Mouse (Mus musculus) forebrain, embryonic 13.5 days (tissue): ENCODE measurements around the gene Rack1. TPM values are rescaled to one million over a fixed set of nuclear protein-coding genes. Genes with fewer than 3 reads are reported as not detected.
"Not testable (repeated sequence)": the region's sequence is repeated elsewhere in the genome, so short reads cannot be mapped to it uniquely, and the experiment has no call there.

Source experiments
- ATAC-seq: fragments of 200-750 bp; cut with Nextera tagmentation; 2 replicates; pipeline ENCODE4 v1.8.0; 2017
- H3K27ac ChIP-seq: fragments of 300-500 bp; sonication (generic); 2 replicates; pipeline ENCODE4 v1.5.1; 2015; ENCODE audit warnings: inconsistent platforms, mild to moderate bottlenecking, moderate library complexity
- H3K27me3 ChIP-seq: fragments of 300-500 bp; sonication (generic); 2 replicates; pipeline ENCODE4 v1.6.1; 2015; ENCODE audit warnings: mild to moderate bottlenecking, inconsistent platforms
- H3K36me3 ChIP-seq: fragments of 300-500 bp; sonication (generic); 2 replicates; pipeline ENCODE4 v1.6.1; 2015; ENCODE audit warnings: mild to moderate bottlenecking, inconsistent platforms; ENCODE audit not compliant: poor library complexity, severe bottlenecking
- H3K4me1 ChIP-seq: fragments of 300-500 bp; sonication (generic); 2 replicates; pipeline ENCODE4 v1.6.1; 2015; ENCODE audit warnings: inconsistent platforms
- H3K4me2 ChIP-seq: fragments of 300-500 bp; sonication (generic); 2 replicates; pipeline ENCODE4 v1.6.1; 2015; ENCODE audit warnings: inconsistent platforms, mild to moderate bottlenecking, moderate library complexity
- H3K4me3 ChIP-seq: fragments of 300-500 bp; sonication (generic); 2 replicates; pipeline ENCODE4 v1.5.1; 2015; ENCODE audit warnings: mild to moderate bottlenecking, inconsistent platforms
- H3K9ac ChIP-seq: fragments of 300-500 bp; sonication (generic); 2 replicates; pipeline ENCODE4 v1.6.1; 2015; ENCODE audit warnings: mild to moderate bottlenecking, inconsistent platforms
- H3K9me3 ChIP-seq: fragments of 300-500 bp; sonication (generic); replicated peaks from 2 replicates; pipeline ENCODE4 v1.6.1; 2016; ENCODE audit warnings: inconsistent platforms
- WGBS: fragments of 180-500 bp; shearing (Covaris S2); methylation state at CpG from one replicate; pipeline ENCODE4 v1.1.7; 2015; 5-methylcytosine and 5-hydroxymethylcytosine counted together
- polyA plus RNA-seq: library from polyadenylated mRNA; unstranded; fragments of >200 nt; fragmentation: Nextera tagmentation; extraction: Ambion mirVana; gene quantifications from 2 replicates; pipeline ENCODE4 v1.2.1, GENCODE M21; 2015

Rack1 gene
- polyA plus RNA-seq, 1 experiment from 2014 or later = 585 TPM

- H3K4me2 ChIP-seq = no peak overlapping the region
- H3K27ac ChIP-seq = no peak overlapping the region
- 36% methylated on average over 7 of the region's 7 CpGs for WGBS
- no peaks in the 10 kb centered on the region for H3K36me3 ChIP-seq
- no peak overlapping the region for H3K4me3 ChIP-seq
- H3K9me3 ChIP-seq = 0 out of 2 replicates have a peak, but pooled peaks cover 5% of the 10 kb centered on the region
- H3K4me1 ChIP-seq = peaks cover 1% of the 10 kb centered on the region; the same call in 1 of the 2 replicates
- no peak overlapping the region for H3K9ac ChIP-seq
- no peaks in the 10 kb centered on the region for H3K27me3 ChIP-seq
- no peak for ATAC-seq
These were observed 20.7 kb upstream of the Rack1 start for GRCm38 (mm10) chr11:48779450-48779849.

- no peak overlapping the region for H3K27ac ChIP-seq
These were observed 17.9 kb upstream of the Rack1 start for GRCm38 (mm10) chr11:48782243-48782642.

DNA sequence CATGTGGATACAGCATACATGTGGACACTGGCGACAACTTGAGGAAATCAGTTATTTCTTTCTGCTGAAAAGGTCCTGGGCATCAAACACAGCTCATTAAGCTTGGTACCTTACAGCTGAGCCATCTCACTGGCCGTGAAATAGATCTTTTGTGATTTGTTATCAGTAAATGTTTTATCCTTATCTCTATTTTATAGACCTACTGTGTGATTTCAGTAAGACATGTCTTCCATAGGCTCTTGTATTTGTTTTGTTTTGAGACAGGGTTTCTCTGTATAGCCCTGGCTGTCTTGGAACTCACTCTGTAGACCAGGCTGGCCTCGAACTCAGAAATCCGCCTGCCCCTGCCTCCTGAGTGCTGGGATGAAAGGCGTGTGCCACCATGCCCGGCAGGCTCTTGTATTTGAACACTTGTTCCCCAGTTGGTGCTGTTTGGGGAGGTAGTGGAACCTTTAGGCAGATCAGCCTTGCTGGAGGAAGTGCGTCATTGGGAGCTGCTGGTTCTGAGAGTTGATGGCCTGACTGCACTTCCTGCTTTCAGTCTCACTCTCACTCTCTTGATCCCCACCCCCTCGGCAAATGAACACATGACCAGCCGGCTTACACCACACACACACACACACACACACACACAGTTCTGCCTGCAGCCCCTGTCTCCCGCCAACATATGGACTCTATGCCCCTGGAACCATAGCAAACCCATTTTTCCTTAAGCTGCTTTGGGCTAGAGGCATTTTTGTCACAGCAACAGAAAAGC is 12.5 kb upstream of the Rack1 start:
- no peaks in the 10 kb centered on the region for H3K27me3 ChIP-seq
- peak overlapping the region; percentile 40 for H3K4me3 ChIP-seq
- H3K36me3 ChIP-seq = no peaks in the 10 kb centered on the region
- peak overlapping the region; percentile 59 for H3K4me2 ChIP-seq
- peak; percentile 70 for ATAC-seq
- H3K4me1 ChIP-seq = 0 out of 2 replicates have a peak, but pooled peaks cover 3% of the 10 kb centered on the region
- H3K9ac ChIP-seq = peak overlapping the region; percentile 65; the same call in 1 of the 2 replicates
- H3K9me3 ChIP-seq = no peaks in the 10 kb centered on the region; the same call in 1 of the 2 replicates
- 53% methylated on average over 10 of the region's 10 CpGs for WGBS
- no peak overlapping the region for H3K27ac ChIP-seq

More at GRCm38 (mm10) chr11:48782243-48782642, 17.9 kb upstream of the Rack1 start:
- Histone ChIP-seq H3K4me1 (no peaks in the 10 kb centered on the region), H3K9ac (no peak overlapping the region), H3K4me2 (no peak overlapping the region), H3K4me3 (no peak overlapping the region), H3K27me3 (no peaks in the 10 kb centered on the region), H3K9me3 (peaks cover 5% of the 10 kb centered on the region; the same call in 1 of the 2 replicates), H3K36me3 (no peaks in the 10 kb centered on the region)
- WGBS = 81% methylated on average over 4 of the region's 4 CpGs
- no peak for ATAC-seq

GRCm38 (mm10) chr11:48788311-48789089 is 11.6 kb upstream of the Rack1 start:
- WGBS = 7% methylated on average over 16 of the region's 16 CpGs
- peak overlapping the region; percentile 40 for H3K4me3 ChIP-seq
- H3K36me3 ChIP-seq = no peaks in the 10 kb centered on the region
- no peak overlapping the region for H3K27ac ChIP-seq
- H3K4me1 ChIP-seq = 0 out of 2 replicates have a peak, but pooled peaks cover 3% of the 10 kb centered on the region
- ATAC-seq = peak; percentile 84
- peak overlapping the region; percentile 65 for H3K9ac ChIP-seq
- H3K4me2 ChIP-seq = peak overlapping the region; percentile 59
- H3K9me3 ChIP-seq = no peaks in the 10 kb centered on the region; the same call in 1 of the 2 replicates
- H3K27me3 ChIP-seq = no peaks in the 10 kb centered on the region

GRCm38 (mm10) chr11:48789215-48789614 is 10.9 kb upstream of the Rack1 start:
- WGBS = 89% methylated on average over 5 of the region's 5 CpGs
- H3K36me3 ChIP-seq = no peaks in the 10 kb centered on the region
- no peaks in the 10 kb centered on the region; the same call in 1 of the 2 replicates for H3K9me3 ChIP-seq
- H3K9ac ChIP-seq = no peak overlapping the region
- no peaks in the 10 kb centered on the region for H3K27me3 ChIP-seq
- H3K4me3 ChIP-seq = no peak overlapping the region
- no peak overlapping the region for H3K27ac ChIP-seq
- H3K4me2 ChIP-seq = no peak overlapping the region
- ATAC-seq = no peak
- 0 out of 2 replicates have a peak, but pooled peaks cover 3% of the 10 kb centered on the region for H3K4me1 ChIP-seq

DNA sequence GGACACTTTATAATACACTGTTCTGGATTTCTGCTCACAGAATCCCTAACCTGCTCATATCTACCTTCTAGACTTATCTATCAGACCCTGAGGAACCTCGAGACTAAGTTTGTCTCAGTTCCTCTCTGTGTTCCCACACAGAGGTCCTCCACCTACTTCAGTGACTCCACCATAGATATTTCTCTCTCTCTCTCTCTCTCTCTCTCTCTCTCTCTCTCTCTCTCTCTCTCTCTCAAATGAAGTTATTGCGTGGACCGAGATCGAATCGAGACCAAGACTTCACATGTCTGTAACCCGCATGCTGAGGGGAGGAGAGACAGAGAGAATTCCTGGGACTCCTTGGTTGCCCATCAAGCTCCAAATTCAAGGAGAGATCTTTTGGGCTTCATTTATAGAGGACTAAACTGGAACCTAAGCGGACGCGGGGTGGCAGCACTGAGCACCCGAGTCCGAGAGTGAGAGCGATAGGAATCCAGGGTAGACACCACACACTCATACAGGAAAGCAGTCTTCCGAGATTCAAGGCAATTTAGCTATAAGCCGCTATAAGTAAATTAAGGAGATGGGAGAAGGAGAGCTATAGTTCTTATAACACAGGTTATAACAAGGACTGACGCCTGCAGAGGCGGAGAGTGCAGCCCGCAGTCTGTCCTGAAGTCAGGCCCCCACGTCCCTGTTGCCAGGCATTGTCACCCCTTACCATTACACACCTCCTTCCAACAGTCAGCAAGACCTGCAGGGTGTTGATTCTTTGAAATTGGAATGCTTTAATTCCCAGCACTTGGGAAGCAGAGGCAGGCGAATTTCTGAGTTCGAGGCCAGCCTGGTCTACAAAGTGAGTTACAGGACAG is 9.9 kb upstream of the Rack1 start:
- H3K27ac ChIP-seq = no peak overlapping the region
- no peaks in the 10 kb centered on the region for H3K36me3 ChIP-seq
- H3K4me3 ChIP-seq = peak overlapping the region; percentile 25; the same call in 1 of the 2 replicates
- 0 out of 2 replicates have a peak, but pooled peaks cover 3% of the 10 kb centered on the region for H3K4me1 ChIP-seq
- H3K27me3 ChIP-seq = no peaks in the 10 kb centered on the region
- WGBS = 15% methylated on average over 20 of the region's 20 CpGs
- H3K9me3 ChIP-seq = no peaks in the 10 kb centered on the region; the same call in 1 of the 2 replicates
- peak overlapping the region; percentile 54 for H3K4me2 ChIP-seq
- H3K9ac ChIP-seq = peak overlapping the region; percentile 37; the same call in 1 of the 2 replicates
- peak; percentile 62 for ATAC-seq

DNA sequence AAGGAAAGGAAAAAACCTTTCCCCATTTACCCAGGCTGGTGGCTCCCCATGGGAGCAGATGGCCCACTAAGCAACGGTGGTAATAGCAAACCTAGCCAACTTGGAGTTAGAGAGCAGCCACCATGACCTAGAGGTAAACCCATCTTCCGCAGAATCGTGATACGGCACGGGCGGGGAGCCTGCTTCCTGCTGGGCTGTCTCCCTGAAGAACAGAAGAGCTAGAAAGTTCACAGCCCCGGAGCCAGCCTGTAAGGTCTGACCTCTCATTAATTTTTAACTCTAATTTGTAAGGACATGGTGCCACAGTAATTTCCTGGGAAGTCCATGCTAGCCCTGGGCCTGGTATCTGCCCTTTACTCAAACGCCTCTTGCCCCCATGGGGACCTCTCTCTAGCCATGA is 9.2 kb upstream of the Rack1 start:
- H3K4me1 ChIP-seq = 0 out of 2 replicates have a peak, but pooled peaks cover 3% of the 10 kb centered on the region
- H3K27me3 ChIP-seq = no peaks in the 10 kb centered on the region
- no peak overlapping the region for H3K4me3 ChIP-seq
- 64% methylated on average over 8 of the region's 8 CpGs for WGBS
- H3K27ac ChIP-seq = no peak overlapping the region
- H3K4me2 ChIP-seq = no peak overlapping the region
- ATAC-seq = no peak
- no peaks in the 10 kb centered on the region for H3K9me3 ChIP-seq
- no peak overlapping the region for H3K9ac ChIP-seq
- H3K36me3 ChIP-seq = no peaks in the 10 kb centered on the region

- ATAC-seq, H3K4me3 ChIP-seq, H3K27ac ChIP-seq, H3K4me1 ChIP-seq, H3K36me3 ChIP-seq, H3K9me3 ChIP-seq, H3K4me2 ChIP-seq, H3K9ac ChIP-seq, H3K27me3 ChIP-seq: not testable (repeated sequence)
- 86% methylated on average over 9 of the region's 9 CpGs for WGBS
These were observed 8.2 kb upstream of the Rack1 start for GRCm38 (mm10) chr11:48791894-48792293.

- H3K9me3 ChIP-seq = no peaks in the 10 kb centered on the region
- peaks cover 7% of the 10 kb centered on the region for H3K4me1 ChIP-seq
- no peak overlapping the region for H3K27ac ChIP-seq
- WGBS = 96% methylated on average over 3 of the region's 3 CpGs
- no peak overlapping the region for H3K4me3 ChIP-seq
- H3K4me2 ChIP-seq = no peak overlapping the region
- ATAC-seq = no peak
- no peak overlapping the region for H3K9ac ChIP-seq
- H3K27me3 ChIP-seq = no peaks in the 10 kb centered on the region
- H3K36me3 ChIP-seq = no peaks in the 10 kb centered on the region
These were observed 6.9 kb upstream of the Rack1 start for GRCm38 (mm10) chr11:48793184-48793583.

DNA sequence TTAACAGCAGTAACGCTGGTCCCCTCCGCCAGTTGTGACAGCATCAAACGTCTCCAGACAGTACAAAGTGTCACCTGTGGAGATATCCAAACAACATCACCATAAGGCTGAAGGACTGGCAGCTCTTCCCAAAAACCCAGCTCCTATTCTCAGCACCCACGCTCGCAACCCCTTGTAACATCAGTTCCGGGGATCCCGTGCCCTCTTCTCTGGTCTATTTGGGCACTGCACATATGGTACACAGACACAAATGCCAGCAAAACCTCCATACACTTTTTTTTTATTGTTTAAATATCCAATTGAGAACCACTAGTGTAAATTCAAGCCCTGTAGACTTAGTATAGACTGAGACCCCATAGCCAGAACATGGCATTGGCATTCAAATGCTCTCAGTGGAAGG is 4.9 kb upstream of the Rack1 start:
- no peak overlapping the region for H3K4me2 ChIP-seq
- no peak overlapping the region for H3K27ac ChIP-seq
- WGBS = 88% methylated on average over 7 of the region's 7 CpGs
- no peak overlapping the region for H3K9ac ChIP-seq
- H3K36me3 ChIP-seq = no peaks in the 10 kb centered on the region
- H3K4me1 ChIP-seq = peaks cover 18% of the 10 kb centered on the region
- no peak overlapping the region for H3K4me3 ChIP-seq
- no peaks in the 10 kb centered on the region for H3K27me3 ChIP-seq
- no peaks in the 10 kb centered on the region for H3K9me3 ChIP-seq
- no peak for ATAC-seq

DNA sequence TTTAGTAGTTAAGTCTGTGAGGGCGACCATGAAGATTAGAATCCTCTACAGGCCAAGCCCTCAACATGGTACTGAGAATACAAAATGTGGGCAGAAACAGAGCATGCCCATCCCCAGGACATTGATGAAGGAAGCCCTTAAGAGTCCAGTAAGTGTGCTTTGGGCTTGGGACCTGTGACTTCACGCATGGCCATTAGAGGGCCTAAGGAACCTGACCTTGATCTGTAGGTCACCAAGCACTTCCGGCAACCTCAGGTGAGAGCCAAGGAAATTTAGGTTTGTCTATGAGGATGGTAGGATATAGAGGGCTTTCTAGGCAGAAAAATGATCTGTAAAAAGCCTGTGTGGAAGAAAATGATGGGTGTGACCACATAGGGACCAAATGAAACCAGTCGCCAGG is 3.8 kb upstream of the Rack1 start:
- Histone ChIP-seq H3K4me2 (no peak overlapping the region), H3K9me3 (no peaks in the 10 kb centered on the region), H3K27me3 (no peaks in the 10 kb centered on the region), H3K4me1 (peaks cover 20% of the 10 kb centered on the region), H3K27ac (no peak overlapping the region), H3K4me3 (no peak overlapping the region), H3K9ac (no peak overlapping the region), H3K36me3 (no peaks in the 10 kb centered on the region)
- WGBS = 84% methylated on average over 4 of the region's 4 CpGs
- ATAC-seq = no peak
